Mouse (Mus musculus) common myeloid progenitor, adult 5-6 weeks (primary cell): ENCODE measurements around the gene Sec62. TPM values are rescaled to one million over a fixed set of nuclear protein-coding genes. Genes with fewer than 3 reads are reported as not detected.
"Not testable (repeated sequence)": the region's sequence is repeated elsewhere in the genome, so short reads cannot be mapped to it uniquely, and the experiment has no call there.

ENCODE experiments used
- ATAC-seq: replicated peaks from 2 replicates; pipeline ENCODE4 v1.8.0; 2016; ENCODE audit warnings: low read depth, mild to moderate bottlenecking, moderate TSS enrichment, inconsistent platforms; ENCODE audit not compliant: poor library complexity, severe bottlenecking
- total RNA-seq: library from RNA; stranded (forward); fragments of 200-1000, 187-1606 nt; gene quantifications from 2 replicates; pipeline ENCODE4 v1.2.3, GENCODE M21; 2017

The Sec62 gene
- total RNA-seq, 1 experiment from 2014 or later, result 88.0 TPM

DNA sequence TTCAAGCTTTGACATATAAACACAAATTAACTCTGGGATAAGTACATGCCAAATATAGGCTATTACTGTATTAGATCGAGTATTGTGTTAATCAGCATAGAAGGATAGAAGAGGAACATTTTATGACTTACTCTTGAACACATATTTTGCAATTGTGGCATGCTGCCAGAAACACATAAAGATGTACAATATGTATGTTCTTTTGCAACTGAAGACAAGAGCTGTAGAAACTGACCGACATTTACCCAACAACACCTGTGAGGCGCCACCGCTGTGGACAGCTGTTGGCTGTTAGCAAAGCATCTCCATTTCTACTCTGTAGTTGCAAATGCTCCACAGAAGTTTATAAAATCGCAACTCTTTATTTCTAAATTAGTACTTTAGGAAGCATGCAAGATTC is 33.4 kb downstream of the Sec62 start:
- no peak for ATAC-seq

- ATAC-seq, result 0 out of 2 replicates have a peak, but pooled peaks have one; percentile 22
Observed at GRCm38 (mm10) chr3:30831848-30832606, 39.4 kb downstream of the Sec62 start.

GRCm38 (mm10) chr3:30833254-30833653 is 40.6 kb downstream of the Sec62 start:
- ATAC-seq, result no peak

DNA sequence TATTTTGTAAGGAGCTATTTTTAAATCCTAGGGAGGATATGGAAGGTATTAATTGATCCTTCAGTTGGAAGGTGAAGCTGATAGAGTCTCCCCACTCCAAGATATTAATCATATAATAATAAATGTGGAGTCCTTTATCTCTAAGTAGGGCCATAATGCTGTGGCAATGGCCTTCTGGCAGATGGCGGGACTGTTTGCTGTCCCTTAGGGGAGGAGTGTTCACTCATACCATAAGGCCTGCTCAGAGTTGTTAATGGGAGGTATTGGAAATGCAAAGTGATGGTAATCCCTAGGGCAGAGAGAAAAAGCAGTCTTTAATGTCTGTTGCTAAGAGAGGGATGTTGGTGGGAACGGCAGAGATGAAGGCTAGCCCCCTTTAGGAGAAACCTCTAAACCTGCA is 53.1 kb downstream of the Sec62 start:
- ATAC-seq, result no peak

DNA sequence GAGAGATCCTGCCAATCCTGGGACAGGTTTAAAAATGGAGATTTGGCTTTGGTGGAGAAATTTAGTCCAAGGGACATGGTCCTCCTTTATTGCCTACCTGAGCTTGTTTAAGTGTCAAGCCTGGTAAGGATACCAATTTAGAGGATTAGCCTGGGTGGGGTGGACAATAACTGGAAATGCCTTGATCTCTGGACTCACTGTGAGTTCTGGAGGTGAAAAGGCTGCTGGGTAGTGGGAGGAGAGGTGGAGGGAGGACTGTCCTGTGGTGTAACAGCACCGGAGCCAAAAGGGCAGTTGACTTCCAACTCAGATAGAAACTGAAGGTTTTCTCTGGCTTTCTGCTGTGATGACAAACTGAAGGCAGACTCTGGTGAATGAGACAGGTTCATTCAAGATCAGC is 54.7 kb downstream of the Sec62 start:
- ATAC-seq, result no peak

DNA sequence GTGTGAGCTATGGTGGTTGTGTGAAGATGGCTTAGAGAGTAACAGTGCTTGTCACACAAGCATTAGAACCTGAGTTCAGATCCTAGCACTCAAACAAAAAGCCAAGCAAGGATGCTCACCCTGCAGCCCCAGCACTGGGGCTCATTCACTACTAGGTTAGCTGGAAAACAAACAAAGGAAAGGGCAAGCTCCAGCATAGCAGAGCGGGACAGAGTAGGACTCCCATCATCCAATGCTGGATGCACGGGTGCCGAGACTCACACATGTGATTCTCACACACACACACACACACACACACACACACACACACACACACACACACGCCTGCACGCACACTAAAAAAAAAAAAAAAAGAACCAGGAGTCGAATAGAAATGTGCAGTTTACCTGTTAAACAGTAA is 58.7 kb downstream of the Sec62 start:
- no peak for ATAC-seq

- ATAC-seq, result no peak
Observed at GRCm38 (mm10) chr3:30853596-30853995, 60.9 kb downstream of the Sec62 start.

DNA sequence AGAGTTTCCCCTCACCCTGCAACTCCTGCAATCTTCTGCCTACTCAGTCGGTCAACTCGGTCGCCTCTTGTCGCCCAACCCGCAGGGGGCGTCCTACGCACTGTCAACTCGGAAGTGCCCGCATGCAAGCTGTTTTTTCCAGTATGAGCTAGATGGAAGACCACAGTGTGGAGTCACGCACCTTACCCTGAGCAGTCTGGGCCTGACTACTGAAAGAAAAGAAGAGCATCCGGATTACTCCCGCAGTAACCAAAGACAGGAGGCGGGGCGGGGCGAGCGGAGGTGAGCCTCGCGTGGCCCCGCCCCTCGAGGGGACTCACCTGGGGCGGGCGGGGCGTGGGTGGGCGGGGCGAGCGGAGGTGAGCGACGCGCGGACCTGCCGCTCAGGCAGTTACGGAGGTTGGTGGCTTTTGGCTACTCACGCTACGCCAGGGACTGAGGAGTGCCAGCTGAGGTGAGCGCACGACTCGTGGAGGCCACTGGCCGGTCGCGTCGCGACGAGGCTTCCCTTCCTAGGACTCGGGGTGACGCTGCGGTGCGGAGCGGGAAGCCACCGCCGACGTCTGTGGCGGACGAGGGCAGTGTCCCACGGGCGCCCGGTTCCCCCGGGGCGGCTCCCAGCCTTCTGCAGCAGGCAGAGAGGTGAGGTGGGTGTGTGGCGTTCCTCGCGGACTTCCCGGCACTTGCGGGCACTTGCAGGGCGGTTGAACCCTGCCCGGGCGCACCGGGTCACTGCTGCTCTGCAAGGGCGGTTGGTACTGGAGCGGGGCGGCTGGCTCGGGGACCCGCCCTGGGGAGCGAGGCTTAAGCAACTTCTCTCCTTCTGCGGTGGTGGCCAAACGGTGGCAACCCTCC is 63.2 kb downstream of the Sec62 start, which contains the start of gene Gpr160:
Gpr160 (plus strand) TSS at position 347 of the 855 bp plus-strand sequence.
- peak; percentile 84 for ATAC-seq

- not testable (repeated sequence) for ATAC-seq
Observed at GRCm38 (mm10) chr3:30859599-30859998, 66.9 kb downstream of the Sec62 start.

DNA sequence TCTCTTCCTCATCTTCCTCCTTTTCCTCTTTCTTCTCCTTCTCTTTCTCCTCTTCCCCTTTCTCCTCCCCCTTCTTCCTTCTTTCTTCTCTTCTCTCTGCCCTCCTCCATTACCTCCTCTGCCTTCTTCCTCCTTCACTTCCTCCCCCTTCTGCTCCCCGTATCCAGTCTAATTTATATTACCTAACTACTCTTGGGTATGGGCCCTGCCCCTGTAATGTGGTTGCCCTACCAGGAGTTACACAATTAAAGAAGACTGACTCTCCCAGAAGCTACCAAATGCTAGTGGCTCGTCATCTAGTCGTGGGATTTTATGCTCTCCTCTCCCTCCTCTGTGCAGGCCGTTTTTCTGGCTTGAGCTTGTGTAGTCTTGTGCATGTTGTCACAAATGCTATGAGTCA is 68.0 kb downstream of the Sec62 start:
- ATAC-seq, result peak; percentile 40

- peak; percentile 59 for ATAC-seq
Observed at GRCm38 (mm10) chr3:30863712-30864435, 71.2 kb downstream of the Sec62 start.

DNA sequence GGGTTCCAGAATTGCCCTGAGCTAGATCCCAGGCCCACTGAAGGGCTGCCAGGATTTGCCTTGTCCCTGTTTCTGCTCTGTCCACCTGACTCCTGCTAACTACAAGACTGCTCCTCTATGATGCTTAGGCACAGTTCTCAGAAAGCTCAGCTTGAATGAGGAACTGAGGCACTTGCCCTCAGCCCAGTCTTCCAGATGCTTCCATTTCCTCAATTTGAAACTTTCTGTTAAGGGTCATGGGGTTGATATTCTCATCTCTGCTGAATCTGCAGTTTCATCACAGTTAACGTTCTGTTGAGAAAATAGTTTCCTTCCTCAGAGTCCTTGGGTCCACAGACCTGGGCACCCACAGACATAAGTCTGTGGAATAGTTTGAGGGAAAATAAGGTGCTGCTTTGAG is 72.0 kb downstream of the Sec62 start:
- ATAC-seq, result peak; percentile 87

DNA sequence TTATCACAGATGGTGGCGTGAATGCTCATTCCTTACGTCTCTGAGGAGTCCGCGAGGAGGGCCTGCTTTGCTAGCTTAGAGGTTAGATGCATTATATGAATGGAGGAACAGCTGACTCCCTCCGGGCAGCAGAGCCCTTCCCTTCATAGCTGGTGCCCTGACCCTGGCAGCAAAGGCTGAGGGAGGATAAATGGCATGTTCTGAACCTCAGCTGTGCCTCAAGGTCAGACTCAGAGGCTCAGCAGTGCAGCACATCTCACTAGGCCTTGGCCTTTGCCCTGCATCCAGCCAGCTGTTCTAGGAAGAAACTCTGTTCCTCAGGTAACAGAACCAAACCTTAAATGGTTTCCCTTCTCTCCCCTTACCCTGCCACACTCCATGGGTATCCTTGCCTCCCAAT is 75.5 kb downstream of the Sec62 start:
- no peak for ATAC-seq

- ATAC-seq, result no peak
Observed at GRCm38 (mm10) chr3:30868625-30869024, 76.0 kb downstream of the Sec62 start.

- ATAC-seq, result no peak
Observed at GRCm38 (mm10) chr3:30869995-30870394, 77.3 kb downstream of the Sec62 start.

Other genes with a start within 250 kb of the Sec62 start
- gene Mecom, start 244.9 kb upstream of the Sec62 start, total RNA-seq, result 3.9 and 10.8 TPM in 2 replicates
- gene Actrt3, start 192.9 kb upstream of the Sec62 start, total RNA-seq, result not detected in 2 replicates
- 25.5 and 51.1 TPM in 2 replicates for gene Mynn, start 190.8 kb upstream of the Sec62 start, total RNA-seq
- not detected in 2 replicates for gene Lrriq4, start 148.4 kb upstream of the Sec62 start, total RNA-seq
- gene Lrrc34, start 145.0 kb upstream of the Sec62 start, total RNA-seq, result not detected in 2 replicates
- not detected in 2 replicates for gene Lrrc31, start 93.0 kb upstream of the Sec62 start, total RNA-seq
- gene Samd7, start 46.6 kb upstream of the Sec62 start, total RNA-seq, result not detected in 2 replicates
- 13.0 and 23.2 TPM in 2 replicates for gene Gpr160, start 63.1 kb downstream of the Sec62 start, total RNA-seq
- gene Phc3, start 176.5 kb downstream of the Sec62 start, total RNA-seq, result 20.9 and 21.1 TPM in 2 replicates
- 11.3 and 12.9 TPM in 2 replicates for gene Prkci, start 202.9 kb downstream of the Sec62 start, total RNA-seq